Mouse (Mus musculus) urinary bladder, postnatal 10 days (tissue): Measurements from ENCODE around the gene Snx32.

Experiments
- DNase-seq: peaks from one replicate; pipeline ENCODE4 v3.0.0; 2022; ENCODE audit warnings: low spot score

Snx32 gene

DNA sequence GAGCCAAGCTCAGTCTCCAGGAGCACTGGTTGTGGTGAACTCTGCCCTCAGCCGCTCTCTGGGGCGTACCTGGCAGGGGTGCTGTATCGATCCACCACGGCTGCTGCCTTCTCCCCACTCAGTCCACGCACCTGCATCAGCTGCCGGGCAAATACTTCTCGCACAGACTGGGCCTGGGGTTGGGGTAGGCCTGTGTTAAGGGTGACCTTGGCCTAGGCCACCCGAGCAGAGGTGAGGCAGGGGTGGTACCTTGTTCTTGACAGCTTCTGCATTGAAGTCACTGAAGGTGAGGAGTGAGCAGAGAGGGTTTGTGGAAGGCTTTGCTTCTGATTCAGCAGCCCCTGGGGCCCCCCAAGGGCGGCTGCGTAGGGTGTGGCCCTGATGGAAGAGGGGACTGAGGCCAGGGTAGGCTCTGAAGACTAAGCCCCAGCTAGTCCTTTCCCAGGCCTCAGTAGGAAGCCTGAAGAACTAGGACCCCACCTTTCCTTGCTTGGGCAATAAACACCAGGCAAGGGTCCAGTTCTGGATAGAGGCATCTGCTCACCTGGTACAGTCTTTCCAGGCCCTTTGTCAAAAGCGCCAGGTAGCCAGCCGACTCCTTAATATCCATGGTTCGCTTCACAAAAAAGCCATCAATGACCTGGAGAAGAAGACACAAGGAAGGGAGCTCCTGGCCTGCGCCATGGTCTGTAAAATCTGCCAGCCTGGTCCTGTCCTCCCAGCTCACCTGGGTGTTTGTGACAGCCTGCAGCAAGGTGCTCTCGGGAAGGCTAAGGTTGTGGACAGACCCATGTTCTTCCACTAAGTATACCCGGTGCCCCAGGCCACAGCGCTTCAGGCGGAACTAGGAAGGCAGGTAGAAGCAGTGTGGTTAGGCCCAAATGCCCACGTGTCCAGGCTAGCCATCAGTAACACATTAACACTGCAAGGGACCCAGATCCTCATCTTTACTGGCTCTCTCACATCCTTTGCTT, 26.7 kb downstream of the Snx32 start:
- no peak for DNase-seq

DNA sequence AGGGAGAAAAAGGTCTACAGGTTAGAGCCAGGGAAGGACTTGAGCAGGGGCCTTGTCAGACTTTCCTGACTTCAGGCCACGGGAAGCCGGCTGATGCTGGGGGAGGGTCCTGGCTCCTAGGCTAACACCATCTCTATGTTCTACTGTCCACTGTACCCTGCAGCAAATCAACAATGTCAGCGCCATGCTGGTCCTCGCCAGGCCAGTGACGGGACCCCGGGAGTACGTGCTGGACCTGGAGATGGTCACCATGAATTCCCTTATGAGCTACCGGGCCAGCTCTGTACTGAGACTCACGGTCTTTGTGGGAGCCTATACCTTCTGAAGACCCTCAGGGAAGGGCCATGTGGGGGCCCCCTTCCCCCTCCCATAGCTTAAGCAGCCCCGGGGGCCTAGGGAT, 28.9 kb downstream of the Snx32 start:
- no peak for DNase-seq

DNA sequence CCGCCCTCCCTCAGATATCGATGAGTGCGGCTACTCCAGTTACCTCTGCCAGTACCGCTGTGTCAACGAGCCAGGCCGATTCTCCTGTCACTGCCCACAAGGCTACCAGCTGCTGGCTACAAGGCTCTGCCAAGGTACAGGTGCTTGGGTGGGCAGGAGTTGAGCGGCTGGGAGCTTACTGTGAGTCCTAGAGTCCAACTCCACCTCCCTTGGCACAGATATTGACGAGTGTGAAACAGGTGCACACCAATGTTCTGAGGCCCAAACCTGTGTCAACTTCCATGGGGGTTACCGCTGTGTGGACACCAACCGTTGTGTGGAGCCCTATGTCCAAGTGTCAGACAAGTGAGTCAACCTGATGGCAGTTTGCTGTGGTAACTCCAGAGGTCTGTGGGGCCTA, 30.3 kb downstream of the Snx32 start:
- DNase-seq, result no peak

DNA sequence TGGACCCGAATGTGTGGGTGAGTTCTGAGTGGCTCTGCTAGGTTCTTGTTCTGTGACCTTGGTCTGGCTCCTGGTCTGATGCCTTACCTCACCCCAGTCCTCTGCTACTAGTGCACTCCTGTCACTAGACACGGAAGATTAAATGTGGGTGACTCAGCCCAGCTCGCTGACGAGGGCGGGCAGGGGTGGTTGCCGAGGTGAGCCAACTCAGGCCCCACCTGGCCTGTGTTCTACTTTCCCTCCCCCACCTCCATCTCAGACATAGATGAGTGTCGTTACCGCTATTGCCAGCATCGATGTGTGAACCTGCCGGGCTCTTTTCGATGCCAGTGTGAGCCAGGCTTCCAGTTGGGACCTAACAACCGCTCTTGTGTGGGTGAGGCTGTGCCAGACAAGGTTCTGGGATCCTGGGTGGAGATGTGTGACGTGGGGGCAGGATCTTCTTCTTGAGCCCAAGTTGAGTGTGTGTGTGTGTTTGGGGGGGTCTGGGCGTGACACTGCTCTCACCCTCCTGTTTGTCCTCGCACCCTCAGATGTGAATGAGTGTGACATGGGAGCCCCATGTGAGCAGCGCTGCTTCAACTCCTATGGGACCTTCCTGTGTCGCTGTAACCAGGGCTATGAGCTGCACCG, 32.6 kb downstream of the Snx32 start:
- no peak for DNase-seq

DNA sequence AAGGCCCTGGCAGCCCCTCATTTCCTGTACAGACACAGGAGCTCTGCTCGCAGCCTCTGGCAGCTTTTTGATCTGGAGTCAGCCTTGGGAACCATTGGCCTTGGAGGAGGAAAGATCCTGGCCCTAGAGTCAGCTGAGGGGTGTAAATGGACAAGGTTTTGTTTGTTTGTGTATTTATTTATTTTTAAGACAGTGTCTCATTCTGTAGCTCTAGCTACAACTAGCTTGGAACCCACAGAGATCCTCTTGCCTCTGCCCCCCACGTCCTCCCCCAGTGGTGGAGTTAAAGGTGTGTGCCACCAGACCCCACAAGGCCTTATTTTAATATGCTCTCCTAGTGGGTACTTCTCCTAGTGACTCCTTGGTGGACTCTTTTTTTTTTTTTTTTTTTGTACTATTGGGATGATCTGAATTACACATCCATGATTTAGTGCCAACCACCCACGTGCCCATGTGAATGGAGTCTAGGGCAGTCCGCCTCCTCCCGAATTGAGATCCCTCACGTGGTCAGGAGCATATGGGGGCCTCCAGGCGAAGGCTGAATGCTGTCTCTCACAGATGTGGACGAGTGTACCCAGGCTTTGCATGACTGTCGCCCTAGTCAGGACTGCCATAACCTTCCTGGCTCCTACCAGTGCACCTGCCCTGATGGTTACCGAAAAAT, 33.2 kb downstream of the Snx32 start:
- DNase-seq, result no peak

DNA sequence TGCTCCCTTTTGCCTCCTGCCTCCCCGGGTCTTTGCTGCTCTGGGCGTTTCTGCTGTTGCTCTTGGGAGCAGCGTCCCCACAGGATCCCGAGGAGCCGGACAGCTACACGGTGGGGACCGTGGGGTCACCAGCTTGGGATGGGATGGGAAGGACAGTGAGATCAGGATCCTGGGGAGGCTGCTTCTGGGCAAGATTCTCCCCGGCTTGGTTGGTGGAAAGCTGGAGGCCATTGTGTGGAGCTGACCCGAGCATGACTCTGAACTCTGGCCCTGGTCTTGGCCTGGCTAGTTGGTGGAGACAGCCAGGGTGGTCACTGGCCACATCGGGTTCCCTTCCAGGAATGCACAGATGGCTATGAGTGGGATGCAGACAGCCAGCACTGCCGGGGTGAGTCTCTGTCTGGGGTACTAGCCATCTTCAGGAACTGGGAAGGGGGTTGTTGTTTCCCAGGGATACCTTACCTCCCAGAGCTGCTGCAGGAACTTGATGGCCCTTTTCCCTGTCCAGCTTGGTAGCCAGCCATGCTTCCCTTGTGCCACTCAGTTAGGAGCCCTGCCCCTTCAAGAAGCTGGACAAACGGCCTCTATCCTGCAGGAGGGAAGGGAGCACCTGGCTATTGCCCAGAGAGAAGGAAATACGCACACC, 35.1 kb downstream of the Snx32 start:
- DNase-seq, result no peak

DNA sequence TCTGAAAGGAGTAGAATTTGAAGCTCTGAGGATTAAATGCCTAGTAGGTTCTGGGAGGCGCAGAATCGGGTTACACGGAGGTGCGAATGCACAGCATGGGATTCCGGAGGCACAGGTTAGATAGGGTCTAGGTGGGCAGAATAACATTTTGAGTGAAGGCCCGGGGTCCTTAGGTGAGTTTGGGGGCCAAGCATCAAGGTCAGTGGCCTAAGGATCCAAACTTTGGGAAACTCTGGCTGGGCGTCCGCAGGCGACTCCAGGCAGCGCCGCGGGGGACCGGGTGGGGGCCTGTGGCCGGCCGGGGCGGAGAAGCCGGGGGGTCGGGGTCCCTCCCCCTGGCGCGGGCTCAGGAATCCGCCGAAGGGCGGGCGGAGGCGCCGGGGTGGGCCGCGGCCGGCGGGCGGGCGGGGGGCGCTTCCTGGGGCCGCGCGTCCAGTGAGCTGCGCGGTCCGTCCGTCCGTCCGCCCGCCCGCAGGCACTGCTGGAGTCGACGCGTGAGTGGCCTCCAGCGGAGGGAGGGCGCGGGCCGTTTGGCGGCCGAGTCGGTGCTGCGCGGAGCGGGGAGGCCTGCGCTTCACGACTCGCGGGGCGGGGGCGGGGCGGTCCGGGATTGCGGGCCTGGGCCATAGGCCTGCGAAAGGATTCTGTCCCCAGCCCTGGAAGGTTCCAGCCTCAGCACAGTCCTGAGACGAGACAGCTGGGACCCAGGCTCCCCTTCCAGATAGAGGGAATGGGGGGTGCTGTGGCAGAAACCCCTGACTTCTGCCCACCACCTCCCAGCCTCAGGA, 35.9 kb downstream of the Snx32 start:
- DNase-seq, result no peak

DNA sequence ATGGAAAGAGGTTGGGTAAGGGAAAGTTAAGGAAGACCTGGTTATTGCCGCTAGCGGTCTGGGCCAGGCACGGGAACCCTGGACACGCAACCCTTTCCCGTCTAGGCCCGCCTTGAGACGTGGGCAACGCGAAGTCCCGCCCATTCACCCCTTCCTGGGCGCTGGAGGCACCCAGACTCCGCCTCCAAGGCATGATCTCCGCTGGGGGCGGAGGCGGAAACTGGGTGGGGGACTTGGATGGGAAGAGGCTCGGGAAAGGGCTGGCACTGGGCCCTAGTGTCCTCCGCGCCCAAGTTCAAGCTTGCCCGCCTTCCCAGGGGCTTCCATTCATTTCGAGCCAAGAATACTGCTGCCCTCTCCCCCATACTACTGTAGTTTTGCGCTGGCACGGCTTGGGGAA, 36.6 kb downstream of the Snx32 start, which contains the start of gene Efemp2:
TSS of gene Efemp2 (plus strand) at position 235 of the 400 bp plus-strand sequence.
- DNase-seq, result no peak

DNA sequence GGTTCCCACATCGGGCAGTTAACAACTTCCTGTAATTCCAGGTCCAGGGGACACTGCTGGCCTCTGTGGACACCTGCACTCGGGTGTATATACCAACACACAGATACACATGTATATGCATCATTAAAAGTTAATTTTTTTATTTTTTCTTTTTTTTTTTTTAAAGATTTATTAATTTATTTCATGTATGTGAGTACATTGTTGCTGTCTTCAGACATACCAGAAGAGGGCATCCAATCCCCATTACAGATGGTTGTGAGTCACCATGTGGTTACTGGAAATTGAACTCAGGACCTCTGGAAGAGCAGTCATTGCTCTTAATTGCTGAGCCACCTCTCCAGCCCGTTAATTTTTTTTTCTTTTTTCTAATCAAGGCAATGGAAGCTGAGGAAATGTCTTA, 37.5 kb downstream of the Snx32 start:
- DNase-seq, result no peak

DNA sequence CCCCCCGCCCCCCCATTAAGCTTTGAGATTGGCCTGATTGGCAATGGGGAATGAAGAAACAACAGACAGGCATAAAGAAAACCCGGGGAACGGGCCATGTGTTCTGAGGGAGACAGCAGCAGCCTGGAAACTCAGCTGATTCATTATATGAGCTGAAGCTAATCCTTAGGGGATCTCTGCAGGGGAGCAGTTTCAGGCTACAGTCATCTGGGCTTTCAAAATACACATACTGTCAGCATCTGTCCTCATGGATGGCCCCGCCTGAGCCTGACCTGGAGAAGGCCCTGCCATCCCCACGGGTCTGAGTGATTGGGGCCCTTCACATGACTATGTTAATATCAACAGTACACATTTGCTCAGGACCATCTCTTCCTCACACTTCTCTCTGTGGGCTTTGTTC, 38.5 kb downstream of the Snx32 start:
- DNase-seq, result no peak

DNA sequence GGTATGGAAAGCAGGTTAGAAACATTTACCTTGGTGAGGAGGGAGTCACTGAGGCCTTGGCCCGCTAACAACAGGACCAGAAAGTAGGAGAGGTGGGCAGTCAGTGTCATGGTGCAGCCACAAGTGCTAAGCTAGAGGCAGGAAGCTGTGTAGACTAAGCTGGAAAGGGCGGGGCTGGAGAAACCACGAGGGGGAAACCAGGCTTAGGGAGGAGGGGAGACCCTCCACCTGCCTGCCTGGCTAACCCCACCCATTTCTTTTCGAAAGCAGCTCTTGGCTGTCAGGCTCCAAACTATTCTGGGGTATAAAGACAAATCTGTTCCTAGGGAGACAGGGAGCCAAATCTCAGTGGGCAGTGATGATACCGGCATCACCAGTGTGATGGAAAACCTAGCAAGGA, 42.0 kb downstream of the Snx32 start, which contains the start of gene Ctsw:
TSS of gene Ctsw (minus strand) at position 134 of the 400 bp plus-strand sequence.
- DNase-seq, result no peak

DNA sequence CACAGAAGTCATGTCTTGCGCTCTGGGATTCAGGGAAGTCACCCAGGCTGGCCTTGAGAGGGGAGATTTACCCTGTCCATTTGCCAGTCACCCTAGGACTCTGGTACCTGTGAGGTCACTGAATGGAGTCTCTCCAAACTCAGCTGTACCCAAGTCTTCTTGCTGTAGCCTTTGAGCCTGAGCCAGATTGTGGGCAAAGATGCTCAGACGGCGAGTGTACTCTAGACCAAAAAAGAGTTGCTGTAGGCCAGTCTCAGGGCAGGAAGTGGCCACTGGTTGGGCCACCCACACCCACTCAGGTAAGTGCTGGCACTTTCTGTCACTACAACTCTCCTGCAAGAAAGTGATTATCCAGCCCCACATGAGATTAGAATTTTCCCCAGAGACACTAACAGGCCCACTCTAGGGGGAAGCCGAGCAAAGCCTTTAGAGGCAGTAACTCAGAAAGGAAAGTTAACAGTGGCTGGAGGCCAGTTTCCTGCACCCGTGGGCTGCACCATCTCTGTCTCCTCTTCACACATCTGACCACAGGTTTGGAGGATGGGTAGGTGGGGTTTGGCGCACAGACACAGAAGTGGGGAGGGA, 43.3 kb downstream of the Snx32 start:
- DNase-seq, result no peak

DNA sequence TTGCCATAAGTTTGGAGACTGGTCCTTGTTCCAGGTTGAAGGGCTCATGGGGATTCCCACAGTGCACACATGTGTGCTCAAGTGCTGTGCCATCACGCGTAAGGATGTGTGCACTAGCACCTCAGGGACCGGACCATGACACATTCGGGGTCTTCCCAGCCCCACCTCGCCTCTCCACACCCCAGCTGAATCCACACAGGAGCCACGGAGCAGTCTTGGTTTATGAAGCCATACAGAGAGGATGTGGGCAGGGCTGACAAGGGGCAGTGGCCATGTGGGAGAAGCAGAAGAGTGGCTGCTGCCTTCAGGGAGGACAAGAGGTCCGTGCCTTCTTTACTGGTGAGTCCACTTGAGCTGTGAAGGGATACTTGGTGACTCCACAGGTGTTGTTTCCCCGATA, 45.3 kb downstream of the Snx32 start:
- DNase-seq, result no peak

DNA sequence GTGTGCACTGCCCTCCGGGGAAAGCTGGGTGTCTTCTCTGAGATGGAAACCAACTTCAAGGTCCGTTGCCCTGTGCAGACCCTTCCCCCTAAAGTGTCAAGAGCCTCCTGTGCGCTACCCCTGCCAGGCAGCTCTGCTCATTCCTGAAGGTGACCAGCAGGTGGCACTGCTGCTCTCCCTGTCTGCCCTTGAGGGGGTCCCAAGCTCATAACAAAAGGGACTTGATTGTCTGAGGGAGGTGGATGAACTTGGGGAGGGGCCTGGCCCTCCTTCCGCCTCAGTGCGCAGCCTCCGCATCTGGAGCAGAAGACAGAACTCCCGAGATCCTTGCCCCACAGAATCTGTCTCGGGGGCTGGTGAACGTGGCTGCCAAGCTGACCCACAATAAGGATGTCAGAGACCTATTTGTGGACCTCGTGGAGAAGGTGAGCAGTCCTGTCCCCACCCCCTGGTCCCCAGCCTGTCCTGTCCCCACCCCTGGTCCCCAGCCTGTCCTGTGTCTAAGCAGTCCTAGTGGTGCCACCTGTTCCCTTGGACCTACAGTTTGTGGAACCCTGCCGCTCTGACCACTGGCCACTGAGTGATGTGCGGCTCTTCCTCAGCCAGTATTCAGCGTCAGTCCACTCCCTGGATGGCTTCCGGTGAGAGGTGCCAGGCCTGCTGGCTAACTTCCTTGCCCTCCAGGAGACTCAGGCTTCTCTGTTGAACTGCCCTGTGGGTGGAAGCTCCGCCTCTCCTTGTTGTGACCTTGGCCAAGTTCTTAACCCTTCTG, 46.4 kb downstream of the Snx32 start:
- no peak for DNase-seq

DNA sequence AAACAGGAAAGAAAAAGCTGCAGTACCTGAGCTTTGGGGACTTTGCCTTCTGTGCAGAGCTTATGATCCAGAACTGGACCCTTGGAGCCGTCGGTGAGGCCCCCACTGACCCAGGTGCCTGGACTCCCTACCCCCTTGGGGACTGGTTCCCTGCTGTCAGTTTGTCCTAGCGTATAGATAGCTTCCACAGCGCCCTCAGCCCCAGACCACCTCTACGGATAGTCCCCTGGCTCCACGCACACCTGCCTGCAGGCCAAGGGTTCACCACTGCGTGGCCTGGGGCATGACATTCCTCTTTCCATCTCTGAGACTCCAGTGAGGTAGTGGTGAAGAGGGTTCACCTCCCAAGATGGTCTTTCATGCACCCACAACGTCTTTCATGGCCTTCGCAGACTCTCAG, 47.1 kb downstream of the Snx32 start:
- no peak for DNase-seq

DNA sequence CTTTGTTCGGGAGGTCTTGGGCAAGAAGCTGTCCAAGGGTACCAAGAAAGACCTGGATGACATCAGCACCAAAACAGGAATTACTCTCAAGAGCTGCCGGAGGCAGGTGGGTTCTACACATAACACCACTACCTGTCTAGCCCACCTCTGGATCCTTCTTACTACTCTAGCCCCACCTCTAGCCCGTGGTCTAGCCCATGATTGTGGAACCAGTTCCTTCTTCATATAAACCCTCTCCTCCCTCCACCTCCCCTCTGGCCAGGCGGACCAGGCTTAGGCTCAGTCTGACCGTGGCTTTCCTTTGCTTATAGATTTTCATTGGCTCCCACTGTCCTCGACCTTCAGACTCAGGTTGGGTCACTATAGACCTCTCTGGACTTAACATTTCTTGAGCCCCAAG, 48.9 kb downstream of the Snx32 start:
- no peak for DNase-seq

DNA sequence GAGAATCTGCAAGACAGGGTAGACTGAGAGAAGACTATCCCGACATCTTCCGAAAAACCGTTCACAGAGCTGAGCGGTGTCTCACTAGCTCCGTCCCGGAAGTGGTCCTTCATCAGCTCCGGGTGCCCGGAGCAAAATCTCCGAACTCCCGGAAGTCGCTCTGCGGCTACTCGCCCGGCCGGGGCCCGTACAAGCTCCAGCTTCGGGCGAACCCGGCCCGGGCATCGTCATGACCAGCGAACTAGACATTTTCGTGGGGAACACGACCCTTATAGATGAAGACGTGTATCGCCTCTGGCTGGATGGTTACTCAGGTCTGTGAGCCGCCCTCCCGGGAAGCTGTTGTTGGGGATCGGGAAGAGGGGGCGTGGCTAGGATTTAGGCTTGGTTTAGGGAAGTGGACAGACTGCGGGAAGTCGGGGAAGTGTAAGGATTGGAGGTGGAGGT, 49.9 kb downstream of the Snx32 start, which contains the start of gene Fibp:
TSS of gene Fibp (plus strand) at position 151 of the 447 bp plus-strand sequence.
- peak; percentile 54 for DNase-seq

DNA sequence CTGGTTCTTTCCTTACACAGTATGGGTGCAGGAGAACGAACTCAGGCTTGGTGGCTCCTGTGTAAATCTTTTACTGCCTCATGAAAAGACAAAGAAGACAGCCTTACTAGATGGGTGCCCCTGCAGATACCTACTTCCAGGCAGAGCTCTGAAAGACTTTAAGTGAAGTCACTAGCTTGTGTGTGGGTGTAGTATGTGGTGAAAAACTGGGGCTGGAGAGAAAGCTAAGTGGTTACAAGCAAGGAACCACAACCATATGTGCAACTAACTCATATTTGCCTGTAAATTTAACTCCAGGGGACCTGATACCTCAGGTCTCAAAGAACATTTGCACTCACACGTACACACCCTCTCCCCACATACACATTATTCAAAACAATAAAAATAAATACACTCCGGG, 50.4 kb downstream of the Snx32 start:
- no peak for DNase-seq

DNA sequence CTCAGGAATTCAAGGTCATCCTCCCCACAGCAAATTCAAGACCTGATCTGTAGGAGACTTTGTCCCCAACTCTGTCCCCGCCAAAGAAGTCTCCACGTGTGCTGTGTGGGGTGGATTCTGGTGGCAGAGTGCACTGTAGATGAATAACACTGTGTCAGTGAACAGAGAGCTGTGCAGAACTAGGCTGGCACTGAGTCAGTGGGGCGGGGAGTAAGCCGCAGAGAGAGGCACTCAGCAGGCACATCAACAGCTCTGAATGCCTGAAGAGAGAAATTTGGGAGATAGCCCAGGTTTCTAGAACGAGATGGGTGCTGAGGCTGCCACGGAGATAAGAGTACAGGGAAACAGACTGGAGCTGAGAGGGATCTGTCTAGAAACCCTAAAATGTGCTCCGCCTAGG, 51.3 kb downstream of the Snx32 start:
- no peak for DNase-seq
